Mouse (Mus musculus) cerebellum, postnatal 10 days (tissue): Measurements from ENCODE around the gene Sirt6.

Experiments used
- DNase-seq, 2 experiments: peaks; one replicate each; pipeline ENCODE4 v3.0.0; 2021; ENCODE audit warnings: mixed read lengths in 2 of 2

The Sirt6 gene

DNA sequence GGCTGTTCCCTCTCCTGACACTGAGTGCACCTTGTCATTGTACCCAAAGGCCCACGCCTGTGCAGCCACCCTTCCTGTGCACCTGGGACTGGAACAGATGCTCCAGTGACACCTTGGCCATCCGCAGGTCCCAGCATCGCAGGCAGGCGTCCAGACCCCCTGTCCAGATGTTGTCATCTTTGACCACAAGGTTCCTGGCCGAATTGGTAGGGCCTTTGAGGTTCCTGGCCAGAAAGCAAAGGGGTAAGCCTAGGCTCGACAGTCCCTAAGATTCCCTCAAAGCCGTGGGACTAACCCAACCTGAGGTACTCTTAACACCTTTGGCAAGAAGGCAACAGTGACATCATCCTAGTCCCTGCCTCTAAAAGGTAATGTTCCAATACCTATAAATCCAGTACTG is 35.0 kb downstream of the Sirt6 start:
- peak in 1 of 2 experiments; percentile 26 for DNase-seq

DNA sequence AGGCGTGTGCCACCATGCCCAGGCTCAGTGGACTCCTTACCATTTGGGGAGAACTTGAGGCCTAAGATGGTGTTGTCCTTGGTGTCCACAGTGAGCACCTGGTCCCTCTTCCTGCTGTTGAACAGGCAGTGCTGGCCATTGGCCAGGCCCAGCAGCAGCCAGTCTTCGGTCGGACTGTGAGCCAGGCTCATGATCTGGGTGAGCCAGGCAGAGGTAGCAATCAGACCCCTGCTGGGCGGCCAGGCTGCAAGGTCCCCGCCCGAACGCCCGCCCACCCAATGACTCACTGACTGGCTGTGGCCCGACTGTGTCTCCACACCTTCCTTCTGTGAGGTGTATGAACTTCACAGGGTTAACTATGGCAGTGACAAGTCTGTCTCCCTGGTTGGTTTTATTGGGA is 35.8 kb downstream of the Sirt6 start:
- DNase-seq, result peak; percentile 61 to 66

DNA sequence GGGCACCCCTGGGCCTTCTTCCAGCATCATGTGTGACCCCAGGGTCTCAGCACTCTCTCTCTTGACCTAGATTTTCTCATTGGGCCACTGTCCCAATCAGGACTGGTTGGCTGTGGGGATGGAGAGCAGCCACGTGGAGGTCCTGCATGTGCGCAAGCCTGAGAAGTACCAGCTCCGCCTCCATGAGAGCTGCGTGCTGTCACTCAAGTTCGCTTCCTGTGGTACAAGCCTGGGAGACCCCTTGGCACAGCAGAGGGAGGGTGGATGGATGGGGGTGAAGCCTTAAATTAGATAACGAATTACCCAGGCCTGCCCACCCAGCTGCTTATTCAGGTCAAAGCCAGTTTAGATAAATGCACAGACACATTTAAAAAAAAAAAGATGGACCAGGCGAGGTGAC is 38.9 kb downstream of the Sirt6 start:
- no peak for DNase-seq

- DNase-seq, result no peak
These were observed 44.2 kb downstream of the Sirt6 start for GRCm38 (mm10) chr10:81583347-81583746.

DNA sequence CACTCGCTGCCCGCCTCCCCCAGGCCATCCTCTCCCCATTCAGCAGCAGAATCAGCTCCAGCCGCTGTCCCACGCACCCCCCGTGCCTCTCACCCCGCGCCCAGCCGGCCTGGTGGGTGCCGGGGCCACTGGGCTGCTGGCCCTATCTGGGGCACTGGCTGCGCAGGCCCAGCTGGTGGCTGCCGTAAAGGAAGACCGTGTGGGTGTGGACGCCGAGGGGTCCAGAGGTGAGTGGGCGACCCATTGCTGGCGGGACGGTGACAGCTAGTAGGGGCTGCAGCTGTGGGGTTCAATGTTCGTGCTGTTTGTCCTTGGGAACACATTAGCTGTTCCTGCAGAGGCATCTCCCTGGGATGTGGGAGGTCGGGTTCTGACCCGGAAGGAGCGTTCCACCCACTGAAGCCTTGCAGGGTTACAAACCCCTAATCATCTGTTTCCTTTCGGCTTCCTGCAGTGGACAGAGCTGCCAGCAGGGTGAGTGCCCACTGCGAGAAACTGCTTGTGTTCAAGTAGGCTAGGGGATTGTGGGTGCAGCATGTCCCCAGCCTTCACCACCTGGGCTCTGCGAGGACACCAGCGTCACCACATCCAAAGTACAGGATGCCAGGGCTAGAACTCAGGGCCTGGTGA is 47.0 kb downstream of the Sirt6 start:
- DNase-seq, result no peak

DNA sequence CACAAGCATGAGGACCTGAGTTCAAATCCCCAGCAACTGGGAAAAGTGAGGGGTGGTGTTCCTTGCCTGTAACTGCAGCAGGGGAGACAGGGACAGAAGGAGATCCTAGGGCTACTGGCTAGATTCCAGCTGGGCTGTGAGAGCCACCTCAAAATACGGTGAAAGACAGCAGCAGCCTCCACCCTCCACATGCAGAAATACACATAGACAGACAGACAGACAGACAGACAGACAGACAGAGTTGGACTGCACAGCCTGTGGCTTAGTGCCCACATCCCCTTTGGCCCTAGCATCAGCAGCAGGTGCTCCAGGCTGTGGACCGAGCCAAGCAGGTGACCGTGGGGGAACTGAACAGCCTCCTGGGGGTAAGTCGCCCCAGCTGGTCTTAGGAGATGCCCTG is 47.6 kb downstream of the Sirt6 start:
- DNase-seq, result peak; percentile 67 to 68

DNA sequence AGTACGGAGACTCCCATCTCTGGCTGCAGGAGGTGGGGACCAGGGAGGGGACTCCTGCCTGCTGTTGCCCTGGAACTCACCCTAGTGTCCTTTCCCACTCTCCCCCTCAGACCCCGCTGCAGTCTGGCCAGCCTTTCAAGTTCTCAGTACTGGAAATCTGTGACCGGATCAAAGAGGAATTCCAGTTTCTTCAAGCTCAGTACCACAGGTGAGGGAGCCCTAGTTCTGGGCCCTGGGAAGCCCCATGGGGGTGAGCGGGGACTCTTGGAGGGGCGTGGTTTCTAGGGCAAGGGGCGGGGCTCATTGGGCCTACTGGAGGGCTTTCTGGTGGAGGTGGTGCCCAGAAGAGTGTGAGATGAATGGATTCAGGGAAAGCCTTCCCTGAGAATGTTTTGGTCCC is 51.9 kb downstream of the Sirt6 start:
- no peak for DNase-seq

DNA sequence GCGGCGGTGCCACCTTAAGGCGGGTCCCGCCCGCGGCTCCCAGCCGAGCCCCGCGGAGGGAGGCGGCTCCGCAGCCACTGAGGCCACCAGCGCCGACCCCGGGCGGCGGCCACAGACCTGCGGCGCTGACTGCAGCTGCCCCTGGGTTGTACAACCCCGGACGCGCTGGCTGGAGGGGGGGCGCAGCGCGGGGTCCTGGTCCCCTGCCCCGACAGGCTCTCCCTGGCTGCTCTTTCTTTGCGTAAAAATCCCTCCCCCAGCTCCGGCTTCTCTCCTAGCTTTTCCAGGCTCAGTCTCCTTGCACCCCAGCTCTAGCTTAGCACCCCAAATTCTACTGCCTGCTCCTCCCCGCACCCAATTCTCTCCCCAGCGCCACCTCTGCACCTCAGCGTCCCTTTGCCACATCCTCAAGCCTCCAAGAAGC is 52.4 kb downstream of the Sirt6 start:
- DNase-seq, result peak; percentile 73 to 76

DNA sequence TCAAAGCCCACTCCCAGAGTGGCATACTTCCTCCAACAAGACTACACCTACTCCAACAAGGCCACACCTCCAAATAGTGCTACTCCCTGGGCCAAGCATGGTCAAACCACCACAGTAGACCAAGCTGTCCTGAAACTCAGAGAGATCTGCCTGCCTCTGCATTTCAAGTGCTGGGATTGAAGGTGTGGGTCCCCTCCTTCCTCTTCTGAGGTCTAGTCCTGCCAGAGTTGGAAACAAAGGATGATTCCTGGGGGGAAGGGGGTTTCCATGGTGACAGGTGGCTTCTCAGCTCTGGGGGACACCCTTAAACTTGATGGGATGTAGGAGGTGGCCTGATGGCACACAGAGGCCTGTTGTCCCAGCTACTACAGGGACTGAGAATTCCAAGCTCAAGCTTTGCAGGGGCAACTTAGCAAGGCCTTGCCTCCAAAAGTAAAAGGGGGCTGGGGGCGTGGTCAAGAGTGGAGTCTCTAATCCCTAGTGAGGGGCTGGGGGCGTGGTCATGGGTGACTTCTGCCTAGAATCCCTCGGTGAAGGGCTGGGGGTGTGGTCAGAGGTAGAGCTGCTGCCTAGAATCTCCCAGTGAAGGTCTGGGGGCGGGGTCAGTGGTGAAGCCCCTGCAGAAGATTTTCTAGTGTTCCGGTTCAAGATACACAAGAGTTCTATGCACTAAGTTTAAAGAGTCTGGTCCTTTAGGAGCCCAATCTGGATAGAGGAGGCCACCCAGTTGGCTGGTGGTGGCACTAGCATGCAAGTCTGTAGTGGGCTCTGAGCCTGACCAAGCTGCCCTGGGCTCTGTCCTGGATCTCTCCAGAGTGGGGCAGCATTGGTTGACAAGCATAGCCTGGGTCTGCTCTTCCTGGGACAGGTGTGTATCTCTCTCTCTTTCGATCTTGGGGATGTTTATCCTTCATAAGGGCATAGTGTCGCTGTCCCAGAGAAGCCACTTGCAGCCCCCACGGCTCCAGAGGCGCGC is 53.2 kb downstream of the Sirt6 start, which contains the start of gene Tle2:
Tle2 (plus strand) TSS at position 481 of the 976 bp plus-strand sequence.
- DNase-seq, result peak; percentile 63 to 68

GRCm38 (mm10) chr10:81572975-81573374 is 54.6 kb downstream of the Sirt6 start:
- DNase-seq, result peak; percentile 62 to 67

DNA sequence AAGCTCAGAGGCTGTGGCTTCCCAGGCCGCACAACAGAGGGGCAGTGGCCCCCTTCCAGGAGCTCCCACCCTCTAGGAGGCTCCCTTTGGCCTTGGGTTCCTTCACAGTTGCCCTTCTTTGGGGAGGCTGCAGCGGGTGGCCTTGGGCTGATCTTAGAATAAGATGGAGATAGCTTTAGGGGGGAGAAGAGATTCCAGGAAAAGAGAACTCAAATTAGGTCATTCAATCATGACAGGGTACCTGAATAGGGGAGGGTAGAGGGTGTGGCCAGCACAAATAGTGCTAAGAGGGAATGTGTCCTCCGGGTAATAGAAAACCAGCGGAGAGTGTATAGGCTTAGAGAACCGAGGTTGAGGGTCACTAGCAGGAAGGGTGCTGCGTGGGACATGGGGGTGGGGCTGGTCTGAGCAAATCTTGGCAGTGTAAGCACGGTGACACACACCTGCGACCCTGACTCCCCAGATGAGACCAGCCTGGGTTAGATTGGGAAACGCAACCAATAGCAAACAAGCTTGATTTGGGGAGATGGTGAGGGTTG is 55.4 kb downstream of the Sirt6 start:
- DNase-seq, result peak in 1 of 2 experiments; percentile 57
